Mouse (Mus musculus) CH12.LX (cell line): ENCODE measurements around the gene Dnm1.

Experiments
- CHD2 ChIP-seq: IDR thresholded peaks from 2 replicates; pipeline ENCODE4 v1.6.1; 2011; ENCODE audit warnings: low read length, improper control_type of control experiment
- CTCF ChIP-seq, 2 experiments: IDR thresholded peaks in 1 of 2; conservative IDR thresholded peaks in 1 of 2; 2 replicates each; pipeline ENCODE4 v1.5.1; 2011 to 2012; ENCODE audit warnings: low read depth in 2 of 2, low read length in 2 of 2, improper control_type of control experiment in 1 of 2, inconsistent platforms in 1 of 2, mild to moderate bottlenecking in 1 of 2, moderate library complexity in 1 of 2
- EP300 ChIP-seq: IDR thresholded peaks from 2 replicates; pipeline ENCODE4 v1.6.1; 2011; ENCODE audit warnings: low read length, improper control_type of control experiment
- GABPA ChIP-seq: IDR thresholded peaks from 2 replicates; pipeline ENCODE4 v1.6.1; 2012; ENCODE audit warnings: low read depth, low read length, improper control_type of control experiment, inconsistent platforms; ENCODE audit not compliant: insufficient replicate concordance
- HCFC1 ChIP-seq: IDR thresholded peaks from 2 replicates; pipeline ENCODE4 v1.6.1; 2012; ENCODE audit warnings: low read depth, mild to moderate bottlenecking, inconsistent platforms, low read length, improper control_type of control experiment
- JUND ChIP-seq: conservative IDR thresholded peaks from 2 replicates; pipeline ENCODE4 v1.6.1; 2011; ENCODE audit warnings: low read depth, low read length, improper control_type of control experiment
- MAFK ChIP-seq: IDR thresholded peaks from 2 replicates; pipeline ENCODE4 v1.6.1; 2011; ENCODE audit warnings: low read length, improper control_type of control experiment; ENCODE audit not compliant: insufficient replicate concordance
- MAX ChIP-seq: IDR thresholded peaks from 2 replicates; pipeline ENCODE4 v1.6.1; 2011; ENCODE audit warnings: low read length, improper control_type of control experiment
- MYC ChIP-seq: IDR thresholded peaks from 2 replicates; pipeline ENCODE4 v1.6.1; 2011; ENCODE audit warnings: low read depth, mild to moderate bottlenecking, improper control_type of control experiment, low read length
- POLR2A ChIP-seq: IDR thresholded peaks from 2 replicates; pipeline ENCODE4 v1.6.1; 2011; ENCODE audit warnings: low read depth, mild to moderate bottlenecking, improper control_type of control experiment, low read length
- RAD21 ChIP-seq: IDR thresholded peaks from 2 replicates; pipeline ENCODE4 v1.6.1; 2011; ENCODE audit warnings: low read depth, mild to moderate bottlenecking, low read length, improper control_type of control experiment, moderate library complexity
- RCOR1 ChIP-seq: conservative IDR thresholded peaks from 2 replicates; pipeline ENCODE4 v1.6.1; 2012; ENCODE audit warnings: low read depth, mild to moderate bottlenecking, inconsistent platforms, low read length, improper control_type of control experiment
- USF1 ChIP-seq: IDR thresholded peaks from 2 replicates; pipeline ENCODE4 v1.6.1; 2014; ENCODE audit warnings: low read depth, mild to moderate bottlenecking, inconsistent platforms, low read length, improper control_type of control experiment
- ZMIZ1 ChIP-seq: IDR thresholded peaks from 2 replicates; pipeline ENCODE4 v1.6.1; 2012; ENCODE audit warnings: low read depth, mild to moderate bottlenecking, inconsistent platforms, low read length, improper control_type of control experiment

GRCm38 (mm10) chr2:32259657-32260417 is 93.3 kb downstream of the Dnm1 start, which contains the start of gene Uck1:
- TF ChIP-seq ZMIZ1 (no peak; the same call in 1 of the 2 replicates), CHD2 (no peak), MAFK (no peak), CTCF (conservative IDR thresholded peaks at IDR 0.05 in 1 of 2, IDR thresholded peaks at IDR 0.05 in 1 of 2; ENCODE audit: low read depth in 2 of 2, low read length in 2 of 2) (no peak), EP300 (no peak), USF1 (no peak), HCFC1 (peak; percentile 66), RCOR1 (no peak), MAX (no peak), JUND (no peak), RAD21 (no peak), GABPA (no peak), POLR2A (peak; percentile 94), MYC (0 out of 2 replicates have a peak, but pooled peaks have one; percentile 36)
